Mouse (Mus musculus): ENCODE measurements around the gene Ins2.

Gene Ins2

DNA sequence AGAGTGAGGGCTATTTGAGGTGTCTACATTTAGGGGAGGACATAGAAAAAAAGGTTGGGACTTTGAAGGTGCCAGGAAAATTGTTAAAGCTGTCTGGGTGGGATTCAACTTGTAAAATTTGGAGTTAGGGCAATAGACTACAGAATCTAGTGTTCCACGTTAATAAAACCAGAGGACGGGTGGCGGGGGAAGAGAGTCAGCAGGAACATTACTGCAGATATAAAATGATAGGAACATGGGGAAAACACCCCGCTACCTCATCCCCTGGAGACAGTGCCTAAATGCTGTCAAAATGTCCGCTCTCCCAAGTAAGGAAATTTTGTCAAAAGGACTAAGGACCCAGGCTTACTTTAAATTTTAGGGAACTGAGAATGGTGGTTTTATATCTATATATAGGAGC is 80.0 kb downstream of the Ins2 start:
- no peak for DNase-seq

GRCm38 (mm10) chr7:142661811-142662210 is 81.4 kb downstream of the Ins2 start:
- DNase-seq: no peak

GRCm38 (mm10) chr7:142661046-142661445 is 82.1 kb downstream of the Ins2 start:
- no peak for DNase-seq

- no peak for DNase-seq
These were observed 82.6 kb downstream of the Ins2 start for GRCm38 (mm10) chr7:142660651-142660945.

DNA sequence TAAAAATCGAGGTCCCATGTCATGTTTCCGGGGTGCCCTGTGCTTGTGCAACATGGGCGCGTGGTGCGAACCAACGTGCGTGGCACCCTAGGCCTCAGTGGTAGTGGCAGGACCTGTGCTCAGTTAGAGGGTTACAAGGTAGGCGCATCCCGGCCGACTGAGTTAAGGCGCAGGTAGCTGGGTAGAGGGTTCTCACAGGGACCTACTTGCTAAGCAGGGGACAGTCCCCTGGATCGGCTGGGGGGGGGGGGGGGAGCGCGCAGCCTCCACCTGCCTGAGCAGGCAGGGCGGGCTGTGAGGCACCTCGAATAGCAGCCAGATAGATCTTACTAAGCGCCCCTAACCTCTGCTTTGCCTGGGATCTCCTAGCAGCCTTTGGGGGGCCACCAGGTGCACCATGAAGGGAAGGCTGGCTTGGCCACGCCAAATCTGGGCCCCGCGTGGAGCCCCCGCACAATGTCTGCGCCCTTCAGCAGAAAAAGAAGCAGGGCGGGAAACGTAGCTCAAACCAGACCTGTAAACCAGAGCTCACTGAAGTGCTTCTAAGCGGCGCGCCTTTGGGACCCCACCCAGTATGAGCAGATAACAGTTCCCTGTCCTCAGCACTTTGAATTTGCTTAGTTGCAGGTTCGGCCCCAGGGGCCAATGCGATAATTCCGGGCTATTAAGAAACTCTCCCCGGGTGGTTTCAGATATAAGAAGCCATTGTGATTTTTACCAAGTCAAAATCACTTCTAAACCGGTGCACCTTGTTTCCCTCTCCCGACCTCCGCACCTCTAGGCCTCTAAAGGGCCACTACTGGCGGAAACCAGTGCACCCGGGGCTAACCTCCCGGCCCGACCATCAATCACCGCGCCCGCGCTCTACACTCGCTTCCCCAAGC is 83.2 kb downstream of the Ins2 start:
- no peak for DNase-seq

- DNase-seq: no peak
These were observed 84.0 kb downstream of the Ins2 start for GRCm38 (mm10) chr7:142659181-142659681.

- no peak for DNase-seq
These were observed 84.5 kb downstream of the Ins2 start for GRCm38 (mm10) chr7:142658681-142659180.

- no peak for DNase-seq
These were observed 85.2 kb downstream of the Ins2 start for GRCm38 (mm10) chr7:142657821-142658614.

DNA sequence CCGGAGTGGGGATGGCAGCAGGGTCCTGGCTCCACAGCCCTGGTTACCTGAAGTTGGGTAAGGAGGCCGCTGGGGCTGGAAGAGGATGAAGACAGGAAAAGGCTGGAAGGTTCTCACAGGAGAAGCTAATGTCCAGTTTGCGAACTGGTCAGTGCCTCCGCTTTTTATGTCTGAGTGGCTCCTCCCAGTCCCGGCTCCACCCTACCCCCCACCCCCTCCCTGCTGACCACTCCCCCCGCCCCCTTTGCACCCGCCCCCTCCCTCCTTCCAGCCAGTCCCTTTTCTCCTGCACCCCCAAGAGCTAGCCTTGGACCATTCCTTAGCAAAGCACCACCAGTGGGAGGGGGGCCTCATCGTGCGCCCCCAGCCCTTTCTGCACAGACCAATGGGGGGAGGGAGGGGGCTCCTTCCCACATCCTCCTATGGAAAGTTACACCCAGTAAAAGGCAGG is 85.8 kb downstream of the Ins2 start:
- no peak for DNase-seq

DNA sequence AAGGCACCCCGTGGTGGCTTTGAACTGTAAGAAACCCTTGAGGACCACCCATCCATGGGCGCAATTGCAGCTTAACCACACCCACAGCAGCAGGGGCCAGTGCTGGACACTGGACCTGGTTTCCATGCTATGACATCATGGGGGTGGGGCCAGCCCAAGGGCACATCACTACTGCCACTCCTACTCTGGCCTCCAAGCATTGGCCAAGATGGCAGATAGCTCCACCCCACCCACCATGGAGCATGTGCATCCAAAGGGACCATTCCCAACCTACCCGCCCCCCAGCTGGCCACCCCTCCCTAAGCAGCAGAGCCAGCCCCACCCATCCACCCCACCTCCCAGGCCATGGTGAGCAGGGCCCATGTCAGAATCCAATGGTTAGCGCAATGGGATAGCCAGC is 87.1 kb downstream of the Ins2 start:
- no peak for DNase-seq

- no peak for DNase-seq
These were observed 87.5 kb downstream of the Ins2 start for GRCm38 (mm10) chr7:142655633-142656032.

GRCm38 (mm10) chr7:142653726-142654125 is 89.5 kb downstream of the Ins2 start:
- DNase-seq: no peak

DNA sequence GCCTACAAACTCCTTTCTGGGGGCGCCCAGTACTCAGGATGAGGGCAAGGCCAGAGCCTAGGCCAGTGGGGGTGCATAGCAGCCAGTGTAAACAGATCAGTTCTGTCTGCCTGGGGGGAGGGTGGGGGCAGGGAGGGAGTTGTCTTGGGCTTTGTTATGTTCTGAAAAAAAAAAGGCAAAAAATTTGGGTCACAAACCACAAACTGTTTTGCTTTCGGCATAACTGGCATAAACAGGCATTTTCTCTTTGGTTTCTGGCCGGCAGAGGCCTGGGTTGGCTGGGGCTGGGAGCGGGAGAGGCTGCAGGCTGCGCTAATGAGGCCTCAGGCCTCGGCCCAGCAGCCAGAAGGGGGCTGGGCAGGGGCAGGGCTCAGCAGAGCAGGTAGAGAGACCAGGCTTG is 96.5 kb downstream of the Ins2 start:
- DNase-seq: no peak

DNA sequence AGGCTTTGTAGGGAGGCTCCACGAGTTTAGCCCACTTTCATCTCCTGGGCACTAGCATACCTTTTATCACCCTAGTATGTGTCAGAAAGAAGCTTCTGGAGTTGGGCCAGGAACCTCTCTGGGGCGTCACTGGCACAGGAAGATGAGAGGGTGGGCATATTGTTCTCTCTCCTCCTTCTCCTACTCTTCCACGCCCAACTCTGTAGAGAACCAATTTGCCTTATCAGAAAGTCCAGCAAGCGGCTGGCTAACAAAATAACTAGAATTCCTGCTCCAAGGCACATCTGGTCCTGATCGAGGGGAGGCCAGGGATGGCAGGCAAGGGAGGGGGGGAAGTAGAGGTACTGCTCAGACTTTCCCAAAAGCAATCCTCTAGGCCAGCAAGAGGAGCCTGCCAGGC is 98.1 kb downstream of the Ins2 start:
- DNase-seq: no peak

DNA sequence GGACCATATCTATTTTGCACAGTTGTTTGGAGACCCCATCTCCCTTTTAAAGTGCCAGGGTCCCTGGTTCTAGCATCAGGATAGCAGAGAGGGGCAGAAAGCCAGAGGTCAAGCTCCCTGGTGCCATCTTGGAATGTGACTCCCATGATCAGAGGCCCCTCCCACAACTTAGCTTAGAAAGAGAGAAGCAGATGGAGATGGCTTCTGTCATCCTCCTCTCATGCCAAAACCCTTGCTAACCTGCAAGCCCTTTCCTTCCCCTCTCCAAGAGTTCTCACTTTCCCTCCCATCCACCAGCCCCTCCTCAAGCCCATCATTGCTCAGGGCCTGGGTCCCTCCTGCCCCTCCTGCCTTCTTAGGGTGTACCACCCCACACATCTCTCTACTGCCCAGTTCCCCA is 107.0 kb downstream of the Ins2 start:
- DNase-seq: no peak

DNA sequence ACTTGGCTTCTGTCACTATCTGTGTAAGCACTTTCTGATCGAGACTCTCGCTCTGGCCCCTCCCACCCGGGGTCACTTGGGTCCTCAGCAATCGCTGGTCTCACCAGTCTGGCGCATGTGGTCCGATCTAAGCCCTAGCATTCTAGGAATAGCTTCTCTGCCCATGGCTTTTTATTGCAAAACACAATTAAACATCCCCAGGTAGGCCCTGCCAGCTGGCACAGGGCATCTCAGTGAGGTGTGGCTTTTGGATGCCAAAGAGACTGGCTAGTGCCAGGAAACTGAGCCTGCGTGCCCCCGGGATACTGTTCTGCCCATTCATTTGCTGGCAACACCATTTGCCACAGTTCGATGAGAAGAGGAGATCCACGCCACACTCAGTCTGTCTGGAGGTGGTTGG is 112.5 kb downstream of the Ins2 start:
- no peak for DNase-seq

DNA sequence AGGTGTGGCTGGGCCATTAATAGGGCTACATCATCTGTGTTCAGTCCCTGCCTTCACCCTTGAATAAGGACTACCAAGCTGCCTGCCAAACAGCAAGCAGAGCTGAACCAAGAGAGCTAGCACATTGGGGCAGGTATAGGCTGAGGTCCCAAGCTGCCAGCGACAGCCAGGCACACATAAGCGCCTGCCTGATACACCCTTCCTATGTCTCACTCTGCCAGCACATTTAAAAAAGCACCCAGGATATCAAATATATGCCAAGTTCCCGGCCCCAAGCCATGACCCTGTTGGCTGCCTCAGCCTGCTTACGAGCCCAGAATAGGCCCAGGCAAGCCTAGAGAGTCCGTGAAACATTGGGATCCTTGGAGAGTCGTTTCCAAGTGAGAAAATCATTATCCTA is 113.4 kb downstream of the Ins2 start:
- DNase-seq: no peak
